Mouse (Mus musculus): Measurements from ENCODE around the gene Psmb3. TPM values are rescaled to one million over a fixed set of nuclear protein-coding genes. Genes with fewer than 3 reads are reported as not detected.

Gene Psmb3
- 486 TPM for polyA plus RNA-seq (2017; shearing (Covaris generic))

DNA sequence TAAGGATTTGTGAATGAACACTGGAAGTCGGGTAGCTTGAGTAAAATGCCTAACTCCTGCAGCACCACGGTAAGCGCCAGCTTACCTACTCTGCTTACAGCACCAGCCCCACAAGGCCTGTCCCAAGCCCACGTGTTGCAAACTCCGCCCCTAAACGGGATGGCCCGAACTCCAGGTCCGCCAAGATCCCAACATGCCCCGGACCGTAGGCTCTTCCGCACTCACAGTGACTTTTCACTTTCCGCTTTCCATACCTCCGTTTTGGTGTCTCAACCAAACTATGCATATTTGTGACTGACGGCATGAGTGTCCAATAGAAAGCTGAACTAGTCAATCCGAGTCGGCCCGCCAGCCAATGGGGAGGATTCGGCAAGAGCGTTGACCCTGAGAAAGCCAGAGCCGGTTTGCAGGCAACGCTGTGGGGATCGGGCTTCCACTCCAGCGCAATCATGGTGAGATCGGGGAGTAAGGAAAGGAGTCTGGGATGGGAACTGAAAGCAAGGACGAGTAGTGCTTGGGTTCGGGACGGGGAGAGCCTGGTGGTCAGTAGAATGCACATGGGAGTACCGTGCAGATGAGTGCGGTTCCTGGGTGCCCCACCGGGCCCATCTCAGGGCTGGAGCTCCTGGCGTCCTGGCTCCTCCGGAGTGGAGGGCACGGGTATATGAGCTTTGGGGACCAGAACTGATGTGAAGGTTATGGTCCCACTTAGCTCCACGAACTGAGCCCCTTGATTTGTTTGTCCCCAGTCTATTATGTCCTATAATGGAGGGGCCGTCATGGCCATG lies at the start of gene Psmb3:
Gene Psmb3, plus strand, starts transcription at position 361 of the 788 bp plus-strand sequence.

DNA sequence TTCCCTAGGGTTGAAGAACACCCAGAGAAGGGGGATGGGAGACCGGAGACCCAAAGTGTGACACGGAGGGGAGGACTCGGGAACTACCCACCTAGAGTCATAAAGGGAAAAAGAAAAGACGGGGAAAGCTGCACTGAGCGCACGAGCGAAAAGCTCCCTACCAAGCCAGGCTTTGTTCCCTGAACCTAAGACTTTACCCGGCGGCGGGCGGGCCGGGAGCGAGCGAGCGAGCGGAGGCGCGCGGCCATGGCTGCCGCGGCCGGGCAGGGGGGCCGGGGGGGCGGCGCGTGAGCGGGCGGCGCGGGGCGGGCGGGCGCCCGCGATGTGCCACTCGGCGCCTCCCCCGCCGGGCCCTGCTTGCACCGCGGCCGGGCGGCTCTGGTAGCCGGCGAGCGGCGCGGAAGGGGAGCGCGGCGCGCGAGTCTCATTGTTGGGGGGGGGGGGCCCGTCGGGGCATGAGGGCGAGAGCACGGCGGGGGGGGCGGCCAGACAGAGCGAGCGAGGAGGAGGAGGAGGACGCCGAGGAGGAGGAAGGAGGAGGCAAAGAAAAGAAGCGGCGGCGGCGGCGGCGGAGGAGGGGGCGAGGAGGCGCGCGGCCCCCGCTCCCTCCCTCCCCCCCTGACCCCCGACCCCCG lies 40.2 kb upstream of the Psmb3 start, which contains the start of gene Mllt6:
Gene Mllt6, plus strand, starts transcription at position 522 of the 635 bp plus-strand sequence.

DNA sequence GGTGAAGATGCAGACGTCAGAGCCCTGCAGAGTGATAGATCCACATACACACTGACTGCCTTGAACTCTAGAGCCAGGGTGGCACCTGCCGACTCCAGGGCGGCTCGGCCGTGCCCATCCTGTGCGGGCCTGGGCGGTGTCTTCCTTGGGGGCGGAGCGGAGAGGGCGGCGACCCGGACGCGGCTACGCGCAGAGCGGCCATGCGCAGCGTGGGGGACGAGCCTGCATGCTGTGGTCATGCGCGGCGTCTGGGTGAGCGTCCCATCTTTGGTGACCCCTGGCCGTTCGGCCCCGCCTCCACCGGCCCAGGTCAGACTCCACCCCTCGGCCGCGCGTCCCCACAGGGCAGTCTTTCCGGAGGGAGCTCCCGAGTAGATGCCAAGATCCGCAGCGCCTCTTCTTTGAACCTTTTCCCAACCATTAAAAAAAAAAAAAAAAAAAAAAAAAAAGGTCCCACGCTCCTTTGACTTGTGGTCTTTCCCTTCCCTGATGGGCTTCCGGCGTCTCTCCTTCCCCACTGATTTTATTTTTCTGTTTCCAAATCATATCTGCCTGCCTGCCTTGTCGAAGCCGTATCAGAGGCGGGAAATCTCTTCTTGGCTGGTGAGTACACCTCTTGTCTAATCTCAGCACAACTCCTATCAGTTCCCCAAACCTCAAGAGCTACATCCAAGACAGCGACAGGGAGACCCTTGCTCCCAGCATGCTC lies 17.4 kb upstream of the Psmb3 start, which contains the start of gene Cisd3:
Gene Cisd3, plus strand, starts transcription at position 214 of the 709 bp plus-strand sequence.

DNA sequence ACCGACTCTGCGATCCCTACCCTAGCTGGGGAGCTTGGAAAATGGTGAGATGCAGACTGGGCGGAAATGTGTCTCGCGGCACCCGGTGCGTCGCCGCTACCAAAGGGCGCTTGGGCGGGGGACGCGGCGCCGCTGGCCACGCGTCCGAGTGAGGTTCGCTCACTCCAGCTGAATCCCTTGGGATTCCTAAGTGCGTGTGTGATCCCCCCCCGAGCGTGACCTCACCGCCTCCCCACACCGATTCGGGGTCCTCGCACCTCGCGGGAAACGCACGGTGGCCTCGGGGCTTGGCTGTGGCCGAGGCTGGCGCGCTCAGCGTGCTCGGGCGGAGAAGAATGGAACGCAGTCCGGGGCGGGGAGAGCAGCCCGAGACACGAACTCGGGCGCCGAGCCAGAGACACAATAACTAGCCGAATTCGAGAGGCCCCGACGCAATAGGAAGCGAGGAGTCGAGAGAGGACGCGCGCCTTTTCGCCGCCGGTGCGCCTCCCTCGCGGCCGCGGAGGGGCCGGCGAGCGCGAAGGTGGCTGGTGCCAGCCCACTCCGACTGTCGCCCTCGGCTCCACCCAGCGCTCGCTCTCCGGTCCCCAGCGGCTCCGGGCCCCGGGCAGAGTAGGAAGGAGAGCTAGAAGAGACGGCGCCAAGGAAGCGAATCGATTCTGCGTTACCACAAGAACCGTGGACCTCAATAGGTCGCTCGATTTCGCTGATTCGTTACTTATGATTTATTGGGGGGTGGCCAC lies 3.0 kb upstream of the Psmb3 start, which contains the start of gene Pcgf2:
Gene Pcgf2, minus strand, starts transcription at position 495 of the 743 bp plus-strand sequence.

DNA sequence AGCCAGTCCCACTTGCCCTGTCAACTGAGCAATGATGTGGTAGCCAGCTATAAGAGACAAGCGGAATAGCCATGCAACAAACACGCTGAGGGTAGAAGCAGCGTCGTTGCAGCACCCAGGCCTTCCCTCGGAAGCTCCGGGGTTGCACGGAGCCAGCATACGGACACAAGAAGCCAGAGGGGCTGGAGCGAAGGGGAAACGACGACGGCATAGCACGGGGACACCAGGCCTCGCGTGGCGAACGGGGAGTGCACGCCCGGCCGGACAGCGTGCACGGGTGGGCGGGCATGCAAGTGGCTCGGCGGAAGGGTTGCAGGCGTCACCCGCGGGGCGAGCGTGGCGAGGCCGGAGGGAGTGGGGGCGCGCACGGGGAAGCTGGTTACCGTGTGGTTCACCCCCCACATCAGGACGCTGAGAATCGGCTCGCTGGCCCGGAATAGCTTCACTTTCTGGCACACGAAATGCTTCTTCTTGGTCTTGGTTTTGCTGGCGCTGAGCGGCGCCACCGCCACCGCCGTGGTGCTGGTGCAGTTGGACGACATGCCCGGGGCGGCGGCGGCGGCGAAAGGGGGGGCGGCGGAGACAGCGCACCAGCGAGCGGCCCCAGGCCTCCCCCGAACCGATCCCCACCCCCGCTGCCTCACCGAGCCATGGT lies 41.0 kb downstream of the Psmb3 start, which contains the start of gene Pip4k2b:
Gene Pip4k2b, minus strand, starts transcription at position 642 of the 655 bp plus-strand sequence.

Other genes starting within 250 kb of the Psmb3 start
- not detected for gene 4933428G20Rik, start 203.1 kb upstream of the Psmb3 start, polyA plus RNA-seq (2017; shearing (Covaris generic))
- not detected for gene Srcin1, start 127.2 kb upstream of the Psmb3 start, polyA plus RNA-seq (2017; shearing (Covaris generic))
- 1.2 TPM for gene Epop, start 73.7 kb upstream of the Psmb3 start, polyA plus RNA-seq (2017; shearing (Covaris generic))
- 10.3 TPM for gene Mllt6, start 40.0 kb upstream of the Psmb3 start, polyA plus RNA-seq (2017; shearing (Covaris generic))
- 71.6 TPM for gene Cisd3, start 17.6 kb upstream of the Psmb3 start, polyA plus RNA-seq (2017; shearing (Covaris generic))
- 3.0 TPM for gene Pcgf2, start 2.9 kb upstream of the Psmb3 start, polyA plus RNA-seq (2017; shearing (Covaris generic))
- 2.4 TPM for gene Pip4k2b, start 41.3 kb downstream of the Psmb3 start, polyA plus RNA-seq (2017; shearing (Covaris generic))
- gene Cwc25, start 63.2 kb downstream of the Psmb3 start, polyA plus RNA-seq (2017; shearing (Covaris generic)), result 33.8 TPM
- not detected for gene 1700001P01Rik, start 72.5 kb downstream of the Psmb3 start, polyA plus RNA-seq (2017; shearing (Covaris generic))
- 450 TPM for gene Rpl23, start 79.0 kb downstream of the Psmb3 start, polyA plus RNA-seq (2017; shearing (Covaris generic))
- 261 TPM for gene Lasp1, start 95.6 kb downstream of the Psmb3 start, polyA plus RNA-seq (2017; shearing (Covaris generic))
- gene B230217C12Rik, start 137.4 kb downstream of the Psmb3 start, polyA plus RNA-seq (2017; shearing (Covaris generic)), result 1.1 TPM
- 1.4 TPM for gene Fbxo47, start 180.8 kb downstream of the Psmb3 start, polyA plus RNA-seq (2017; shearing (Covaris generic))

Measured in inflammation-experienced regulatory T-cells, adult 16 weeks (primary cell).